Mouse (Mus musculus): ENCODE data around the gene Zfp322a.

DNA sequence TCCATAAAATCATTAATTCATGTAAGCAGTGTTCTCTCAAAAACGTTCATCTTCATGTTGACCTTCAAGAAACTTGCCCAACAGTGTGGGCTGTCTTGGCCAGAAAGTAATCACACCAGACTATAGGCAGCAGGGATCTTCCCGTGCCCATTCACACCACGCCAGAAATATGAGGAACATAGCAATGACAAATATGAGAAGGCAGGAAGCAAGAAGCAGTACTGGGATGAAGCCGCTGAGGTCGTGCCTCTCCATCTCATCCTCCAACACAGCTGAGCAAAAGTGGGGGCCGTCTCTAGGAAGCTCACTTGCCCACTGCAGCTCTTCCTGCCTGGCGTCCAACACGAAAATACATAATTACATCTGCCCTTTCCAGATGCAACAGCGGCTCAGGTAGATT, 41.6 kb upstream of the Zfp322a start:
- TF ChIP-seq CTCF (IDR thresholded peaks at IDR 0.05; ENCODE audit: low read depth, low read length) (no peak), POLR2A (IDR thresholded peaks at IDR 0.05; ENCODE audit: borderline replicate concordance, low read depth, low read length) (no peak)

Data from bone marrow macrophage, adult 2 months (primary cell).